10 mouse cellular contexts compared by ENCODE assay signal in genomic region chr9:103076836-103077531, GRCm38 (mm10). TPM values are rescaled to one million over a fixed set of nuclear protein-coding genes. Genes with fewer than 3 reads are reported as not detected.
DNase-seq lines count a peak whose midpoint lies in the region; ATAC-seq and TF ChIP-seq lines count a peak whose summit lies in the region.
"Had no signal": no experiment of that assay in that cellular context is flagged by ENCODE, and none has a peak within 500 bp of the region (broad histone marks: within the 10 kb centered on the region; RNA-seq: fewer than 3 reads in every experiment).

No protein-coding gene starts in this region.

- H3K4me1 ChIP-seq in midbrain, postnatal 0 days (ENCODE audit: insufficient read depth, low read length), result no peaks in the 10 kb centered on the region
- H3K4me1 ChIP-seq in midbrain, embryonic 13.5 days (replicated peaks), result no peaks in the 10 kb centered on the region
- H3K4me1 ChIP-seq in stomach, postnatal 0 days (replicated peaks; ENCODE audit: control insufficient read depth, insufficient read depth), result no peaks in the 10 kb centered on the region

- ATAC-seq in midbrain, postnatal 0 days (ENCODE audit: low FRiP score), result no peak
- ATAC-seq in midbrain, embryonic 13.5 days, result no peak
- ATAC-seq in stomach, postnatal 0 days (ENCODE audit: low FRiP score, low TSS enrichment), result 0 out of 2 replicates have a peak, but pooled peaks have one; percentile 38

- no peaks in the 10 kb centered on the region for H3K27me3 ChIP-seq in midbrain, postnatal 0 days (ENCODE audit: insufficient read depth, low read length)
- no peaks in the 10 kb centered on the region for H3K27me3 ChIP-seq in midbrain, embryonic 13.5 days
- no peaks in the 10 kb centered on the region for H3K27me3 ChIP-seq in stomach, postnatal 0 days (ENCODE audit: control insufficient read depth, insufficient read depth, low read length)

- H3K36me3 ChIP-seq in midbrain, postnatal 0 days (ENCODE audit: insufficient read depth, low read length), result no peaks in the 10 kb centered on the region
- H3K36me3 ChIP-seq in midbrain, embryonic 13.5 days, result no peaks in the 10 kb centered on the region
- H3K36me3 ChIP-seq in stomach, postnatal 0 days (ENCODE audit: control insufficient read depth, insufficient read depth, low read length), result no peaks in the 10 kb centered on the region

- no peak for TF ChIP-seq EP300 in stomach, postnatal 0 days (optimal IDR thresholded peaks at IDR 0.05)

- H3K4me3 ChIP-seq in midbrain, postnatal 0 days (ENCODE audit: low read depth, low read length), result no peak overlapping the region
- no peak overlapping the region for H3K4me3 ChIP-seq in midbrain, embryonic 13.5 days (replicated peaks)
- no peak overlapping the region for H3K4me3 ChIP-seq in stomach, postnatal 0 days (ENCODE audit: low read depth, low read length)
- H3K4me3 ChIP-seq: gastrocnemius, adult 2 months had no signal

- H3K9me3 ChIP-seq in midbrain, postnatal 0 days (ENCODE audit: low read length), result no peaks in the 10 kb centered on the region
- H3K9me3 ChIP-seq in midbrain, embryonic 13.5 days, result no peaks in the 10 kb centered on the region
- no peaks in the 10 kb centered on the region for H3K9me3 ChIP-seq in stomach, postnatal 0 days (ENCODE audit: control insufficient read depth, low read length)

- TF ChIP-seq CTCF in midbrain, postnatal 0 days (IDR thresholded peaks at IDR 0.05), result no peak
- no peak for TF ChIP-seq CTCF in stomach, postnatal 0 days (IDR thresholded peaks at IDR 0.05; ENCODE audit: low read depth)

- 70% methylated on average over 21 of the region's 21 CpGs for WGBS in midbrain, postnatal 0 days
- WGBS in midbrain, embryonic 13.5 days, result 79% methylated on average over 21 of the region's 21 CpGs
- WGBS in stomach, postnatal 0 days, result 55% methylated on average over 21 of the region's 21 CpGs

- no peak overlapping the region for H3K9ac ChIP-seq in midbrain, postnatal 0 days (replicated peaks; ENCODE audit: low read length, poor library complexity, severe bottlenecking)
- H3K9ac ChIP-seq in midbrain, embryonic 13.5 days (replicated peaks), result no peak overlapping the region
- no peak overlapping the region for H3K9ac ChIP-seq in stomach, postnatal 0 days (ENCODE audit: low read length)
- H3K9ac ChIP-seq: liver, embryonic 14.5 days had no signal

- H3K27ac ChIP-seq in midbrain, postnatal 0 days (ENCODE audit: low read depth, low read length), result no peak overlapping the region
- no peak overlapping the region for H3K27ac ChIP-seq in midbrain, embryonic 13.5 days
- H3K27ac ChIP-seq in stomach, postnatal 0 days (replicated peaks), result no peak overlapping the region
- H3K27ac ChIP-seq: gastrocnemius, adult 2 months; liver, embryonic 14.5 days had no signal

- peak; percentile 32 for DNase-seq in adrenal gland, adult 2 months
- no peak for DNase-seq in adrenal gland, postnatal 10 days
- peak; percentile 69 for DNase-seq in midbrain, postnatal 0 days (ENCODE audit: low spot score)
- peak; percentile 73 for DNase-seq in kidney, postnatal 10 days
- no peak for DNase-seq in stomach, postnatal 0 days (ENCODE audit: low spot score)
- DNase-seq in right cerebral cortex, postnatal 36 days (ENCODE audit: low spot score in 2 of 2), result no peak
- no peak for DNase-seq in thymus, postnatal 25 days
- DNase-seq: gastrocnemius, adult 2 months had no signal

- H3K4me2 ChIP-seq in midbrain, postnatal 0 days (ENCODE audit: low read depth, low read length, poor library complexity, severe bottlenecking), result no peak overlapping the region
- H3K4me2 ChIP-seq in midbrain, embryonic 13.5 days (replicated peaks), result no peak overlapping the region
- no peak overlapping the region for H3K4me2 ChIP-seq in stomach, postnatal 0 days (replicated peaks; ENCODE audit: low read depth)

RNA-seq across cellular contexts. Expression of gene Rab6b, which starts 34.6 kb away (rescaled TPM):
- 1 to 10 TPM; 2.4 to 3.1 TPM for total RNA-seq in adrenal gland, adult 2 months (2021)
- 18.9 and 29.2 TPM in 2 replicates for polyA plus RNA-seq in adrenal gland, adult 2 months (2012; rRNA removed)
- 10 to 100 TPM in 1 of 2 experiments, 1 to 10 TPM in 1; 7.0 to 14.7 TPM for total RNA-seq in adrenal gland, postnatal 10 days (2021)
- 228 and 249 TPM in 2 replicates for total RNA-seq in midbrain, postnatal 0 days (2014; rRNA removed)
- polyA plus RNA-seq in midbrain, postnatal 0 days (2015; fragmentation: Nextera tagmentation; extraction: Ambion mirVana), result 157 and 162 TPM in 2 replicates
- polyA plus RNA-seq in midbrain, embryonic 13.5 days (2015; fragmentation: Nextera tagmentation; extraction: Ambion mirVana), result 58.9 and 64.2 TPM in 2 replicates
- polyA plus RNA-seq in stomach, postnatal 0 days (2015; fragmentation: Nextera tagmentation; extraction: Ambion mirVana), result 3.3 and 4.1 TPM in 2 replicates

Comparison
In these comparisons a context has a peak if more than half of its experiments do, and no peak if none do; other contexts are left out.
1. DNase-seq: peak in adrenal gland, adult 2 months (single experiment), midbrain, postnatal 0 days (single experiment) and kidney, postnatal 10 days (single experiment); none in adrenal gland, postnatal 10 days (single experiment), stomach, postnatal 0 days (single experiment), right cerebral cortex, postnatal 36 days (0 of 2) and thymus, postnatal 25 days (single experiment).